Mouse (Mus musculus): ENCODE data around the gene Lsm14a. TPM values are rescaled to one million over a fixed set of nuclear protein-coding genes. Genes with fewer than 3 reads are reported as not detected.

Lsm14a gene
- 45.1 and 57.4 TPM in 2 replicates for polyA plus RNA-seq (2012; ENCODE audit: insufficient read depth, insufficient read length, missing spikeins)

- no peak within 1 kb of the TSS for H3K27ac ChIP-seq (replicated peaks; ENCODE audit: low read depth, low read length)
- H3K4me3 ChIP-seq (ENCODE audit: insufficient read depth, low read depth, low read length) = no peak within 1 kb of the TSS
- H3K4me1 ChIP-seq (ENCODE audit: control insufficient read depth, insufficient read depth, insufficient read length, low read length) = peaks cover 5% of the 10 kb centered on the region; the same call in 1 of the 2 replicates
Observed at GRCm38 (mm10) chr7:34393215-34393614, at the start of gene Lsm14a. TSS of gene Lsm14a (minus strand) at chr7:34393315.

DNA sequence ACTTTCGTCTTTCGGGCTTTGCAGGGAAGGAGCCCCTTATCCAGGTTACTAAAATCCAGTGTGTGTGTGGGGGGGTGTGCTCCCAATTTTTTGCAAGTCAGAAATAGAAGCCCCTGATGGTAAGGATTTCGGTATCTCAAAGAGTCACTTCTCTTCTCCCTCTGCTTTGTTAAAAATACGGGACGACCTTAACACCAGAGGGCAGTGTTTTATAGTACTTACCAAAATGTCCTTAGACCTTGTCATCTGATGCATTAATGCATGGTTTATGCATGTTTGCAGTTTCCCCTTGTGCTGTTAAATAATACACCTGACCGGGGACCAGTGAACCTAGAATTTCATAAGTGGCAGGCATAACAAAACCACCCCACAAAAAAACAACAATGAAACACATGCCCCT lies 45.8 kb upstream of the Lsm14a start:
- Histone ChIP-seq H3K27ac (replicated peaks; ENCODE audit: low read depth, low read length) (no peak overlapping the region), H3K4me1 (ENCODE audit: control insufficient read depth, insufficient read depth, insufficient read length, low read length) (no peaks in the 10 kb centered on the region), H3K4me3 (ENCODE audit: insufficient read depth, low read depth, low read length) (no peak overlapping the region)

GRCm38 (mm10) chr7:34433597-34433996 lies 40.5 kb upstream of the Lsm14a start:
- no peak overlapping the region for H3K4me3 ChIP-seq (ENCODE audit: insufficient read depth, low read depth, low read length)
- H3K27ac ChIP-seq (replicated peaks; ENCODE audit: low read depth, low read length) = no peak overlapping the region
- H3K4me1 ChIP-seq (ENCODE audit: control insufficient read depth, insufficient read depth, insufficient read length, low read length) = no peaks in the 10 kb centered on the region

GRCm38 (mm10) chr7:34421201-34421600 lies 28.1 kb upstream of the Lsm14a start:
- Histone ChIP-seq H3K4me3 (ENCODE audit: insufficient read depth, low read depth, low read length) (no peak overlapping the region), H3K4me1 (ENCODE audit: control insufficient read depth, insufficient read depth, insufficient read length, low read length) (no peaks in the 10 kb centered on the region), H3K27ac (replicated peaks; ENCODE audit: low read depth, low read length) (no peak overlapping the region)

- H3K4me3 ChIP-seq (ENCODE audit: insufficient read depth, low read depth, low read length) = no peak overlapping the region
Observed at GRCm38 (mm10) chr7:34407492-34407891, 14.4 kb upstream of the Lsm14a start.

GRCm38 (mm10) chr7:34403876-34404275 lies 10.8 kb upstream of the Lsm14a start:
- no peaks in the 10 kb centered on the region for H3K4me1 ChIP-seq (ENCODE audit: control insufficient read depth, insufficient read depth, insufficient read length, low read length)
- no peak overlapping the region for H3K4me3 ChIP-seq (ENCODE audit: insufficient read depth, low read depth, low read length)
- H3K27ac ChIP-seq (replicated peaks; ENCODE audit: low read depth, low read length) = no peak overlapping the region

More at GRCm38 (mm10) chr7:34407492-34407891, 14.4 kb upstream of the Lsm14a start:
- Histone ChIP-seq H3K27ac (replicated peaks; ENCODE audit: low read depth, low read length) (no peak overlapping the region), H3K4me1 (ENCODE audit: control insufficient read depth, insufficient read depth, insufficient read length, low read length) (no peaks in the 10 kb centered on the region)

DNA sequence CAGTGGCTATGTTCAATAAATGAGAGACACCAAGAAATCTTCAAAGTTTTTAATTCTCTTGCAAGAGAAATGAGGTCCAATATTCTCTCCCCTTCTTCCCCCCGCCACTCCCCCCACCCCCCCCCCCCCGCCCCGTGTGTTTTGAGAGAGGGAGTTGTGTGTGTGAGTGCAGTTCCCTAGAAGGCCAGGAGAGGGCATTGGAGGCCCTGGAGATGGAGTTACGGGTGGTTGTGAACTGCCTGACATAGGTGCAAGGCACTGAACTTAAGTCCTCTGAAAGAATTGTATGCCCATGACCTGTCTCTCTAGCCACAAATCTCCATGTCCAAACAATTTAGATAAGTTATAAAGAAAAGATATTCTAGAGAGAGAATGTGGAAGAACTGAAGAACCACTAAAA lies 7.0 kb upstream of the Lsm14a start:
- Histone ChIP-seq H3K4me3 (ENCODE audit: insufficient read depth, low read depth, low read length) (no peak overlapping the region), H3K27ac (replicated peaks; ENCODE audit: low read depth, low read length) (no peak overlapping the region)

DNA sequence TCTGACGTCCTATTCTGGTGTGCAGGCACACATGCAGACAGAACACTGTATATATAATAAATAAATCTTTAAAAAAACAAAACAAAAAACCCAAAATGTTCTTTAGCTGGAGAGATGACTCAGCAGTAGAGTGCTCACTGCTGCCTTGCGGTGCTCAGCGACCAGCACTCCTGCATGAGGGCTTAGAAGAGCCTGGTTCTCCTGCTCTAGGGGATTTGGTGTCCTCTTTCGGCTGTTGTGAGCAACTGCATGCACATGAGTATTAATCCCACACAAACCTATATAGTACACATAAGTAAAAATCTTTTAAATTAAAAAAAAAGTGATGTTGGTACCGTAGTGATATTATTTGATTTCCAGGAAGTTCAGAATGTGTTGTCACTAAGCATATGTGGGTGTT lies 5.7 kb upstream of the Lsm14a start:
- no peak overlapping the region for H3K27ac ChIP-seq (replicated peaks; ENCODE audit: low read depth, low read length)
- H3K4me3 ChIP-seq (ENCODE audit: insufficient read depth, low read depth, low read length) = no peak overlapping the region
- no peaks in the 10 kb centered on the region for H3K4me1 ChIP-seq (ENCODE audit: control insufficient read depth, insufficient read depth, insufficient read length, low read length)

More for the DNA sequence above, 7.0 kb upstream of the Lsm14a start:
- H3K4me1 ChIP-seq (ENCODE audit: control insufficient read depth, insufficient read depth, insufficient read length, low read length) = no peaks in the 10 kb centered on the region

DNA sequence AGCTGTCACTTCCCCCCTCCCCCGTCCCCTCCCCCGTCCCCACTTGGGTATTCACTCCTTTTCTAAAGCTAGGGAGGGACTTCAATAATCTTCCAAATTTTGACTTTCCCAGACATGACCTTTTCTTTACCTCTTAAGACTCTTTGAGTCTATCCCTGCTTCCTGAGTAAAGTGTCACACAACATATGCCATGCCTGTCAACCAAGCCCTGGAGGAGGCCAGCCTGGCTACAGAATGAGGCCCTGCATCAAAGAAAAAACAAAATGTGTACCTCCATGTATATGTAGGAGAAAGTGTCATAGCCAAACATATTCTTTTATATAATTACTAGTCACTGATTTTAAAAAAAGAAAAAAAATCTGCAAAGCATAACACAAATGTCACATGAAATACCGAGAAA lies 3.7 kb upstream of the Lsm14a start:
- H3K27ac ChIP-seq (replicated peaks; ENCODE audit: low read depth, low read length) = no peak overlapping the region
- H3K4me1 ChIP-seq (ENCODE audit: control insufficient read depth, insufficient read depth, insufficient read length, low read length) = no peaks in the 10 kb centered on the region
- no peak overlapping the region for H3K4me3 ChIP-seq (ENCODE audit: insufficient read depth, low read depth, low read length)

- H3K27ac ChIP-seq (replicated peaks; ENCODE audit: low read depth, low read length) = no peak overlapping the region
- H3K4me1 ChIP-seq (ENCODE audit: control insufficient read depth, insufficient read depth, insufficient read length, low read length) = peaks cover 3% of the 10 kb centered on the region; the same call in 1 of the 2 replicates
- H3K4me3 ChIP-seq (ENCODE audit: insufficient read depth, low read depth, low read length) = no peak overlapping the region
Observed at GRCm38 (mm10) chr7:34395761-34396160, 2.6 kb upstream of the Lsm14a start.

- H3K4me3 ChIP-seq (ENCODE audit: insufficient read depth, low read depth, low read length) = no peak overlapping the region
- peaks cover 5% of the 10 kb centered on the region; the same call in 1 of the 2 replicates for H3K4me1 ChIP-seq (ENCODE audit: control insufficient read depth, insufficient read depth, insufficient read length, low read length)
- H3K27ac ChIP-seq (replicated peaks; ENCODE audit: low read depth, low read length) = no peak overlapping the region
Observed at GRCm38 (mm10) chr7:34394636-34395035, 1.5 kb upstream of the Lsm14a start.

DNA sequence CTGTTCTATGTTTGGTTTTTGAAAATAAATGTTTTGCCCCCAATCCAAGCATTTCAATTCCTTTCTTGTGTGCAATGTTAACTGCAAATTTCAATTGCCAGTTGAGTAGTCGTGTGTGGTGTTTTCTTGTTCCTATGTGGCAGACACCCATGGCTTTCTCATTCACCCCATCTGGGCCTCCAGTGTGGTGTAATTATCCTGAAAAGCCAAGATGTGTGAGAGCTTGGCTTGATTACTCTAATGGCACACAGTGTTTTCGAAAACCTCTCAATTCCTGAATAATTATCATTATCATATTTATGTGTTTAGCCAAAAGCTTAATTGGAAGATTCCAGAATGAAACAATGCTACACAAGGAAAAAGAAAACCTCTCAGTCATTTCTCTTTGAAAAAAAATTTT lies 976 bp upstream of the Lsm14a start:
- H3K4me3 ChIP-seq (ENCODE audit: insufficient read depth, low read depth, low read length) = no peak overlapping the region
- H3K4me1 ChIP-seq (ENCODE audit: control insufficient read depth, insufficient read depth, insufficient read length, low read length) = peaks cover 5% of the 10 kb centered on the region; the same call in 1 of the 2 replicates
- no peak overlapping the region for H3K27ac ChIP-seq (replicated peaks; ENCODE audit: low read depth, low read length)

- no peak overlapping the region for H3K27ac ChIP-seq (replicated peaks; ENCODE audit: low read depth, low read length)
- H3K4me3 ChIP-seq (ENCODE audit: insufficient read depth, low read depth, low read length) = no peak overlapping the region
- peaks cover 10% of the 10 kb centered on the region for H3K4me1 ChIP-seq (ENCODE audit: control insufficient read depth, insufficient read depth, insufficient read length, low read length)
Observed at GRCm38 (mm10) chr7:34392335-34392734, 780 bp downstream of the Lsm14a start.

DNA sequence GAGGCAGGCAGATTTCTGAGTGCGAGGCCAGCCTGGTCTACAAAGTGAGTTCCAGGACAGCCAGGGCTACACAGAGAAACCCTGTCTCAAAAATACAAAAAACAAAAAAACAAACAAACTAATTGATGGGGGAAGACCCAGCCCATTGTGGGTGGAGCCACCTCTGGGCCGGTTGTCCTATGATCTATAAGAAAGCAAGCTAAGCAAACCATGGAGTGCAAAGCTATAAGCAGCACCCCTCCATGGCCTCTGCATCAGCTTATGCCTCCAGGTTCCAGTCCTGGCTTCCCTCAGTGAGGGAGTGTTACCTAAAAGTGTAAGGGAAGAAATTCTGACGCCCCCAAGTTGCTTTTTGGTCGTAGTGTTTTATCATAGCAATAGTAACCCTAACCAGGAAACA lies 1.4 kb downstream of the Lsm14a start:
- H3K4me1 ChIP-seq (ENCODE audit: control insufficient read depth, insufficient read depth, insufficient read length, low read length) = peaks cover 12% of the 10 kb centered on the region
- no peak overlapping the region for H3K4me3 ChIP-seq (ENCODE audit: insufficient read depth, low read depth, low read length)
- H3K27ac ChIP-seq (replicated peaks; ENCODE audit: low read depth, low read length) = no peak overlapping the region

DNA sequence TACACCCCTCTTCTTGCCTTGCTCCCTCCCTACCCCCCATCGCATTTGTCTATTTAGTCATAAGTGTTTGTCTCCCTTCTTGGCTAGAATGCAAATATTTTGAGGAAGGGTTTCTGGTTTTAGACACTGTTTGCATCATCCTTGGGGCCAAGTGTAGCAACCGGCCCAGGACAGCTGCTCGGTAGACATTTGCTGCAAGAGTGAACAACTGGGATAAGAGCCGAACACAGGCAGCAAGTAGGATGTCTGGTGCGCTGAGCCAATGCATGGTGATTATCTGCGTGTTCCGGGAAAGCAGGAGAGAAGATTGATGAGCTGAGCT lies 2.3 kb downstream of the Lsm14a start:
- peaks cover 12% of the 10 kb centered on the region for H3K4me1 ChIP-seq (ENCODE audit: control insufficient read depth, insufficient read depth, insufficient read length, low read length)
- H3K4me3 ChIP-seq (ENCODE audit: insufficient read depth, low read depth, low read length) = peak overlapping the region; percentile 9; the same call in 1 of the 2 replicates
- no peak overlapping the region for H3K27ac ChIP-seq (replicated peaks; ENCODE audit: low read depth, low read length)

GRCm38 (mm10) chr7:34390111-34390833 lies 2.8 kb downstream of the Lsm14a start:
- H3K27ac ChIP-seq (replicated peaks; ENCODE audit: low read depth, low read length) = peak overlapping the region; percentile 96
- H3K4me1 ChIP-seq (ENCODE audit: control insufficient read depth, insufficient read depth, insufficient read length, low read length) = peaks cover 12% of the 10 kb centered on the region
- H3K4me3 ChIP-seq (ENCODE audit: insufficient read depth, low read depth, low read length) = peak overlapping the region; percentile 90
